Mouse (Mus musculus): ENCODE measurements around the gene Gnai1. TPM values are rescaled to one million over a fixed set of nuclear protein-coding genes. Genes with fewer than 3 reads are reported as not detected.
A peak's percentile ranks its signal among the peaks of the same experiment; 100 is the strongest.

Gnai1 gene
- polyA plus RNA-seq, 1 experiment from 2014 or later = 35.9 TPM

DNA sequence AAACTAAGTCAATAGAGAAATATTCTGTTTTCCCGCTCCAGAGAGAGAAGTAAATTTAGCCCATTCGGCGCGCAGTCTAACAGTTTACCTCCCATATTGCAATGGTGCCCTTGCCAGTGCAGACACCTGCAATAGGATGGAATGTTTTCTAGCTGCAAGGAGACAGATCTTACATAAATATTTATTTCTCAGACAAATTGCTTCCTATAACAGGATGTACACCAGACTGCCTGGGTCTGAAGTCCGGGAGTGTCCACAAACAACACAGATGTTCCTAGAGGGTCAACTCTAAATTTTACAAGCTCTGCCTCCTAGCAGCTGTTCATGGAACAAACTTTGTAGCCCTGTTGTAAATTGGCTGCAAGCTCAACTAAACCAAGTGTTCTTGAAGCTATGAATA, 111.0 kb downstream of the Gnai1 start:
- Histone ChIP-seq H3K4me2 (ENCODE audit: low read depth, low read length) (no peak overlapping the region), H3K4me1 (replicated peaks; ENCODE audit: control insufficient read depth, insufficient read depth, low read length) (no peaks in the 10 kb centered on the region), H3K36me3 (ENCODE audit: control insufficient read depth, insufficient read depth, low read length) (no peaks in the 10 kb centered on the region), H3K9me3 (ENCODE audit: control insufficient read depth, low read length) (peaks cover 2% of the 10 kb centered on the region; the same call in 1 of the 2 replicates), H3K27me3 (ENCODE audit: control insufficient read depth, insufficient read depth, low read depth, low read length) (no peaks in the 10 kb centered on the region), H3K9ac (ENCODE audit: low read length) (no peak overlapping the region), H3K4me3 (ENCODE audit: low read length) (no peak overlapping the region), H3K27ac (ENCODE audit: low read length) (no peak overlapping the region)
- peak; percentile 71 for ATAC-seq (ENCODE audit: low read depth)
- WGBS = 45% methylated on average over 5 of the region's 5 CpGs

GRCm38 (mm10) chr5:18229396-18229795, 130.8 kb downstream of the Gnai1 start:
- H3K9ac ChIP-seq (ENCODE audit: low read length) = no peak overlapping the region
- no peaks in the 10 kb centered on the region for H3K9me3 ChIP-seq (ENCODE audit: control insufficient read depth, low read length)
- no peaks in the 10 kb centered on the region for H3K4me1 ChIP-seq (replicated peaks; ENCODE audit: control insufficient read depth, insufficient read depth, low read length)
- no peak overlapping the region for H3K27ac ChIP-seq (ENCODE audit: low read length)
- no peak for ATAC-seq (ENCODE audit: low read depth)
- no peak overlapping the region for H3K4me2 ChIP-seq (ENCODE audit: low read depth, low read length)
- 76% methylated on average over 1 of the region's 1 CpGs for WGBS
- no peak overlapping the region for H3K4me3 ChIP-seq (ENCODE audit: low read length)
- H3K27me3 ChIP-seq (ENCODE audit: control insufficient read depth, insufficient read depth, low read depth, low read length) = no peaks in the 10 kb centered on the region
- H3K36me3 ChIP-seq (ENCODE audit: control insufficient read depth, insufficient read depth, low read length) = no peaks in the 10 kb centered on the region

- Histone ChIP-seq H3K9me3 (ENCODE audit: control insufficient read depth, low read length) (no peaks in the 10 kb centered on the region), H3K9ac (ENCODE audit: low read length) (no peak overlapping the region), H3K27ac (ENCODE audit: low read length) (no peak overlapping the region), H3K27me3 (ENCODE audit: control insufficient read depth, insufficient read depth, low read depth, low read length) (no peaks in the 10 kb centered on the region), H3K4me1 (replicated peaks; ENCODE audit: control insufficient read depth, insufficient read depth, low read length) (no peaks in the 10 kb centered on the region), H3K4me3 (ENCODE audit: low read length) (no peak overlapping the region), H3K36me3 (ENCODE audit: control insufficient read depth, insufficient read depth, low read length) (no peaks in the 10 kb centered on the region), H3K4me2 (ENCODE audit: low read depth, low read length) (no peak overlapping the region)
- WGBS = 51% methylated on average over 7 of the region's 7 CpGs
- no peak for ATAC-seq (ENCODE audit: low read depth)
Measured at GRCm38 (mm10) chr5:18228866-18229265, 131.3 kb downstream of the Gnai1 start.

GRCm38 (mm10) chr5:18220873-18221272, 139.3 kb downstream of the Gnai1 start:
- no peak overlapping the region for H3K9ac ChIP-seq (ENCODE audit: low read length)
- ATAC-seq (ENCODE audit: low read depth) = no peak
- H3K9me3 ChIP-seq (ENCODE audit: control insufficient read depth, low read length) = no peaks in the 10 kb centered on the region
- H3K4me1 ChIP-seq (replicated peaks; ENCODE audit: control insufficient read depth, insufficient read depth, low read length) = peaks cover 4% of the 10 kb centered on the region
- no peak overlapping the region for H3K4me3 ChIP-seq (ENCODE audit: low read length)
- H3K27me3 ChIP-seq (ENCODE audit: control insufficient read depth, insufficient read depth, low read depth, low read length) = no peaks in the 10 kb centered on the region
- WGBS = 17% methylated on average over 1 of the region's 1 CpGs
- H3K36me3 ChIP-seq (ENCODE audit: control insufficient read depth, insufficient read depth, low read length) = no peaks in the 10 kb centered on the region
- H3K27ac ChIP-seq (ENCODE audit: low read length) = no peak overlapping the region
- no peak overlapping the region for H3K4me2 ChIP-seq (ENCODE audit: low read depth, low read length)

GRCm38 (mm10) chr5:18218292-18218691, 141.9 kb downstream of the Gnai1 start:
- Histone ChIP-seq H3K4me2 (ENCODE audit: low read depth, low read length) (no peak overlapping the region), H3K27ac (ENCODE audit: low read length) (no peak overlapping the region), H3K9me3 (ENCODE audit: control insufficient read depth, low read length) (no peaks in the 10 kb centered on the region), H3K4me1 (replicated peaks; ENCODE audit: control insufficient read depth, insufficient read depth, low read length) (peaks cover 4% of the 10 kb centered on the region), H3K36me3 (ENCODE audit: control insufficient read depth, insufficient read depth, low read length) (no peaks in the 10 kb centered on the region), H3K4me3 (ENCODE audit: low read length) (no peak overlapping the region), H3K9ac (ENCODE audit: low read length) (no peak overlapping the region), H3K27me3 (ENCODE audit: control insufficient read depth, insufficient read depth, low read depth, low read length) (no peaks in the 10 kb centered on the region)
- ATAC-seq (ENCODE audit: low read depth) = peak; percentile 56
- WGBS = 46% methylated on average over 2 of the region's 2 CpGs

GRCm38 (mm10) chr5:18217856-18218255, 142.3 kb downstream of the Gnai1 start:
- Histone ChIP-seq H3K4me3 (ENCODE audit: low read length) (no peak overlapping the region), H3K27me3 (ENCODE audit: control insufficient read depth, insufficient read depth, low read depth, low read length) (no peaks in the 10 kb centered on the region), H3K36me3 (ENCODE audit: control insufficient read depth, insufficient read depth, low read length) (no peaks in the 10 kb centered on the region), H3K9me3 (ENCODE audit: control insufficient read depth, low read length) (no peaks in the 10 kb centered on the region), H3K27ac (ENCODE audit: low read length) (no peak overlapping the region), H3K9ac (ENCODE audit: low read length) (no peak overlapping the region), H3K4me2 (ENCODE audit: low read depth, low read length) (no peak overlapping the region), H3K4me1 (replicated peaks; ENCODE audit: control insufficient read depth, insufficient read depth, low read length) (peaks cover 4% of the 10 kb centered on the region)
- ATAC-seq (ENCODE audit: low read depth) = peak; percentile 52; the same call in 1 of the 2 replicates
